Mouse (Mus musculus) liver, embryonic 16.5 days (tissue): ENCODE results near the gene Mtfr1l. TPM values are rescaled to one million over a fixed set of nuclear protein-coding genes. Genes with fewer than 3 reads are reported as not detected.
A peak's percentile ranks its signal among the peaks of the same experiment; 100 is the strongest.
"Not testable (repeated sequence)": the region's sequence is repeated elsewhere in the genome, so short reads cannot be mapped to it uniquely, and the experiment has no call there.

Experiments used
- ATAC-seq: fragments of 200-750 bp; cut with Nextera tagmentation; 2 replicates; pipeline ENCODE4 v1.8.0; 2017; ENCODE audit warnings: low read depth, mild to moderate bottlenecking, moderate number of reproducible peaks, moderate library complexity
- H3K27ac ChIP-seq: fragments of 300-500 bp; sonication (generic); 2 replicates; pipeline ENCODE4 v1.5.1; 2014; ENCODE audit warnings: mild to moderate bottlenecking, low read length
- H3K27me3 ChIP-seq: fragments of 300-500 bp; sonication (generic); 2 replicates; pipeline ENCODE4 v1.6.1; 2014; ENCODE audit warnings: low read depth, low read length, mixed read lengths; ENCODE audit not compliant: control insufficient read depth, insufficient read depth
- H3K36me3 ChIP-seq: fragments of 300-500 bp; sonication (generic); 2 replicates; pipeline ENCODE4 v1.6.1; 2014; ENCODE audit warnings: mild to moderate bottlenecking; ENCODE audit not compliant: control insufficient read depth, insufficient read depth
- H3K4me1 ChIP-seq: fragments of 300-500 bp; sonication (generic); 2 replicates; pipeline ENCODE4 v1.6.1; 2014; ENCODE audit warnings: low read depth, low read length, mixed read lengths; ENCODE audit not compliant: control insufficient read depth
- H3K4me2 ChIP-seq: fragments of 300-500 bp; sonication (generic); 2 replicates; pipeline ENCODE4 v1.6.1; 2014; ENCODE audit warnings: low read depth, low read length, mixed read lengths
- H3K4me3 ChIP-seq: fragments of 300-500 bp; sonication (generic); 2 replicates; pipeline ENCODE4 v1.5.1; 2014; ENCODE audit warnings: low read depth, mild to moderate bottlenecking, low read length
- H3K9ac ChIP-seq: fragments of 300-500 bp; sonication (generic); 2 replicates; pipeline ENCODE4 v1.6.1; 2014; ENCODE audit warnings: low read depth, low read length
- H3K9me3 ChIP-seq: fragments of 300-500 bp; sonication (generic); replicated peaks from 2 replicates; pipeline ENCODE4 v1.6.1; 2016; ENCODE audit warnings: low read length; ENCODE audit not compliant: control insufficient read depth
- WGBS: fragments of 180-500 bp; shearing (Covaris S2); extraction: QIAGEN DNeasy Blood & Tissue Kit; methylation state at CpG from one replicate; pipeline ENCODE4 v1.1.7; 2014; ENCODE audit not compliant: insufficient replicate concordance; 5-methylcytosine and 5-hydroxymethylcytosine counted together
- polyA plus RNA-seq: library from polyadenylated mRNA; unstranded; fragments of >200 nt; fragmentation: Nextera tagmentation; extraction: Ambion mirVana; gene quantifications from 2 replicates; pipeline ENCODE4 v1.2.1, GENCODE M21; 2015

Mtfr1l gene
- polyA plus RNA-seq, 1 experiment from 2014 or later = 36.2 TPM

GRCm38 (mm10) chr4:134505303-134505789 is 29.8 kb downstream of the Mtfr1l start:
- H3K27ac ChIP-seq = peak overlapping the region; percentile 85
- no peak for ATAC-seq
- H3K4me3 ChIP-seq = no peak overlapping the region
- H3K4me2 ChIP-seq = no peak overlapping the region
- no peak overlapping the region for H3K9ac ChIP-seq
- H3K4me1 ChIP-seq = peaks cover 58% of the 10 kb centered on the region
- H3K27me3 ChIP-seq = no peaks in the 10 kb centered on the region
- H3K36me3 ChIP-seq = 0 out of 2 replicates have a peak, but pooled peaks cover 3% of the 10 kb centered on the region
- no peaks in the 10 kb centered on the region for H3K9me3 ChIP-seq
- 51% methylated on average over 4 of the region's 4 CpGs for WGBS

GRCm38 (mm10) chr4:134503686-134504357 is 31.4 kb downstream of the Mtfr1l start:
- Histone ChIP-seq H3K9me3 (no peaks in the 10 kb centered on the region), H3K36me3 (0 out of 2 replicates have a peak, but pooled peaks cover 3% of the 10 kb centered on the region), H3K9ac (peak overlapping the region; percentile 13; the same call in 1 of the 2 replicates), H3K4me2 (peak overlapping the region; percentile 28; the same call in 1 of the 2 replicates), H3K27me3 (no peaks in the 10 kb centered on the region), H3K27ac (peak overlapping the region; percentile 32; the same call in 1 of the 2 replicates), H3K4me3 (peak overlapping the region; percentile 20; the same call in 1 of the 2 replicates), H3K4me1 (peaks cover 55% of the 10 kb centered on the region)
- peak; percentile 52 for ATAC-seq
- WGBS = 36% methylated on average over 4 of the region's 4 CpGs

GRCm38 (mm10) chr4:134501095-134501494 is 34.1 kb downstream of the Mtfr1l start:
- peaks cover 57% of the 10 kb centered on the region for H3K4me1 ChIP-seq

GRCm38 (mm10) chr4:134498983-134499382 is 36.2 kb downstream of the Mtfr1l start:
- 57% methylated on average over 6 of the region's 6 CpGs for WGBS
- not testable (repeated sequence) for ATAC-seq, H3K36me3 ChIP-seq, H3K9ac ChIP-seq, H3K4me2 ChIP-seq, H3K27me3 ChIP-seq, H3K9me3 ChIP-seq, H3K27ac ChIP-seq, H3K4me3 ChIP-seq
- peaks cover 60% of the 10 kb centered on the region for H3K4me1 ChIP-seq

More at GRCm38 (mm10) chr4:134501095-134501494, 34.1 kb downstream of the Mtfr1l start:
- no peak overlapping the region for H3K27ac ChIP-seq
- no peak overlapping the region for H3K4me2 ChIP-seq
- no peak for ATAC-seq
- H3K9me3 ChIP-seq = no peaks in the 10 kb centered on the region
- no peaks in the 10 kb centered on the region for H3K36me3 ChIP-seq
- WGBS = 74% methylated on average over 6 of the region's 6 CpGs
- H3K27me3 ChIP-seq = no peaks in the 10 kb centered on the region
- no peak overlapping the region for H3K9ac ChIP-seq
- no peak overlapping the region for H3K4me3 ChIP-seq

GRCm38 (mm10) chr4:134497986-134498731 is 37.0 kb downstream of the Mtfr1l start:
- H3K36me3 ChIP-seq = no peaks in the 10 kb centered on the region
- ATAC-seq = no peak
- H3K9ac ChIP-seq = no peak overlapping the region
- peak overlapping the region; percentile 64; the same call in 1 of the 2 replicates for H3K4me3 ChIP-seq
- WGBS = 53% methylated on average over 12 of the region's 12 CpGs
- H3K27me3 ChIP-seq = no peaks in the 10 kb centered on the region
- peak overlapping the region; percentile 88 for H3K4me2 ChIP-seq
- H3K4me1 ChIP-seq = peaks cover 52% of the 10 kb centered on the region
- no peak overlapping the region for H3K27ac ChIP-seq
- H3K9me3 ChIP-seq = no peaks in the 10 kb centered on the region

- ATAC-seq = peak; percentile 6; the same call in 1 of the 2 replicates
- Histone ChIP-seq H3K9ac (peak overlapping the region; percentile 63), H3K4me2 (peak overlapping the region; percentile 88), H3K27ac (peak overlapping the region; percentile 86), H3K4me1 (peaks cover 50% of the 10 kb centered on the region), H3K4me3 (peak overlapping the region; percentile 64), H3K9me3 (no peaks in the 10 kb centered on the region), H3K36me3 (no peaks in the 10 kb centered on the region), H3K27me3 (no peaks in the 10 kb centered on the region)
- WGBS = 5% methylated on average over 6 of the region's 6 CpGs
Measured at GRCm38 (mm10) chr4:134497223-134497622, 38.0 kb downstream of the Mtfr1l start.

- WGBS = 1% methylated on average over 35 of the region's 35 CpGs
- Histone ChIP-seq H3K4me2 (peak within 1 kb of the TSS; percentile 88), H3K36me3 (no peaks in the 10 kb centered on the region), H3K4me1 (peaks cover 45% of the 10 kb centered on the region), H3K9me3 (no peaks in the 10 kb centered on the region), H3K4me3 (peak within 1 kb of the TSS; percentile 64), H3K27me3 (no peaks in the 10 kb centered on the region), H3K27ac (peak within 1 kb of the TSS; percentile 86), H3K9ac (peak within 1 kb of the TSS; percentile 63)
- peak; percentile 86 for ATAC-seq
Measured at GRCm38 (mm10) chr4:134496595-134497210, 38.5 kb downstream of the Mtfr1l start, which contains the start of gene Paqr7. Gene Paqr7, plus strand, starts transcription at chr4:134496697.

GRCm38 (mm10) chr4:134495546-134495923 is 39.7 kb downstream of the Mtfr1l start:
- Histone ChIP-seq H3K4me1 (peaks cover 45% of the 10 kb centered on the region), H3K27me3 (no peaks in the 10 kb centered on the region), H3K9me3 (no peaks in the 10 kb centered on the region), H3K27ac (peak overlapping the region; percentile 16; the same call in 1 of the 2 replicates), H3K4me2 (no peak overlapping the region), H3K9ac (no peak overlapping the region), H3K4me3 (no peak overlapping the region), H3K36me3 (no peaks in the 10 kb centered on the region)
- WGBS = 57% methylated on average over 5 of the region's 5 CpGs
- ATAC-seq = no peak
